Mouse (Mus musculus) CH12.LX (cell line): ENCODE results near the gene Fance. TPM values are rescaled to one million over a fixed set of nuclear protein-coding genes. Genes with fewer than 3 reads are reported as not detected.

Source experiments
- DNase-seq: peaks from one replicate; pipeline ENCODE4 v3.0.0-alpha.2; 2013; ENCODE audit errors: extremely low read depth
- H3K27ac ChIP-seq: 2 replicates; pipeline ENCODE4 v1.5.1; 2012; ENCODE audit warnings: low read depth, mild to moderate bottlenecking, control low read depth, moderate library complexity; ENCODE audit not compliant: insufficient read depth
- H3K27me3 ChIP-seq: replicated peaks from 2 replicates; pipeline ENCODE3; 2012; ENCODE audit warnings: inconsistent platforms
- H3K36me3 ChIP-seq, 2 experiments: replicated peaks in 1 of 2; 2 replicates each; pipeline versions ENCODE3 to v1.6.1; 2012; ENCODE audit warnings: inconsistent platforms in 1 of 2, low read length in 1 of 2, mild to moderate bottlenecking in 1 of 2, mixed read lengths in 1 of 2, moderate library complexity in 1 of 2; ENCODE audit not compliant: control insufficient read depth in 1 of 2, insufficient read depth in 1 of 2
- H3K4me1 ChIP-seq, 2 experiments: 2 replicates each; pipeline ENCODE4 v1.6.1; 2012; ENCODE audit warnings: inconsistent platforms in 1 of 2, moderate library complexity in 1 of 2; ENCODE audit not compliant: insufficient read depth in 2 of 2, control insufficient read depth in 1 of 2
- H3K4me2 ChIP-seq: 2 replicates; pipeline ENCODE4 v1.6.1; 2012; ENCODE audit warnings: low read depth, mild to moderate bottlenecking, control low read depth; ENCODE audit not compliant: poor library complexity, insufficient read depth, severe bottlenecking
- H3K4me3 ChIP-seq, 3 experiments: fragments of 150-350 bp in 1 of 3; sonication (generic) in 1 of 3; replicated peaks in 1 of 3; 2 replicates each; pipeline versions ENCODE3 to v1.5.1; 2011 to 2012; ENCODE audit warnings: low read depth in 2 of 3, low read length in 2 of 3, mild to moderate bottlenecking in 2 of 3, moderate library complexity in 2 of 3, control low read depth in 1 of 3, improper control_type of control experiment in 1 of 3, inconsistent platforms in 1 of 3, mixed read lengths in 1 of 3; ENCODE audit not compliant: poor library complexity in 1 of 3
- H3K79me2 ChIP-seq: replicated peaks from 2 replicates; pipeline ENCODE4 v1.6.1; 2012; ENCODE audit warnings: mild to moderate bottlenecking, moderate library complexity; ENCODE audit not compliant: control insufficient read depth, poor library complexity, insufficient read depth, severe bottlenecking; ENCODE audit errors: extremely low read depth
- H3K9ac ChIP-seq: 2 replicates; pipeline ENCODE4 v1.6.1; 2012; ENCODE audit warnings: low read depth, mild to moderate bottlenecking, control low read depth, moderate library complexity; ENCODE audit not compliant: insufficient read depth
- H3K9me3 ChIP-seq: replicated peaks from 2 replicates; pipeline ENCODE3; 2012; ENCODE audit warnings: low read length, inconsistent platforms, mixed read lengths
- CHD1 ChIP-seq: IDR thresholded peaks from 2 replicates; pipeline ENCODE4 v1.6.1; 2012; ENCODE audit warnings: low read depth, low read length, improper control_type of control experiment, inconsistent platforms
- CHD2 ChIP-seq: IDR thresholded peaks from 2 replicates; pipeline ENCODE4 v1.6.1; 2011; ENCODE audit warnings: low read length, improper control_type of control experiment
- CTCF ChIP-seq, 2 experiments: IDR thresholded peaks in 1 of 2; conservative IDR thresholded peaks in 1 of 2; 2 replicates each; pipeline ENCODE4 v1.5.1; 2011 to 2012; ENCODE audit warnings: low read depth in 2 of 2, low read length in 2 of 2, improper control_type of control experiment in 1 of 2, inconsistent platforms in 1 of 2, mild to moderate bottlenecking in 1 of 2, moderate library complexity in 1 of 2
- EP300 ChIP-seq: IDR thresholded peaks from 2 replicates; pipeline ENCODE4 v1.6.1; 2011; ENCODE audit warnings: low read length, improper control_type of control experiment
- ETS1 ChIP-seq: conservative IDR thresholded peaks from 2 replicates; pipeline ENCODE4 v1.6.1; 2012; ENCODE audit warnings: low read depth, mild to moderate bottlenecking, inconsistent platforms, low read length, improper control_type of control experiment, moderate library complexity
- HCFC1 ChIP-seq: IDR thresholded peaks from 2 replicates; pipeline ENCODE4 v1.6.1; 2012; ENCODE audit warnings: low read depth, mild to moderate bottlenecking, inconsistent platforms, low read length, improper control_type of control experiment
- IRF4 ChIP-seq: IDR thresholded peaks from 2 replicates; pipeline ENCODE4 v1.6.1; 2014; ENCODE audit warnings: low read depth, mild to moderate bottlenecking, inconsistent platforms, low read length, improper control_type of control experiment
- JUN ChIP-seq: IDR thresholded peaks from 2 replicates; pipeline ENCODE4 v1.6.1; 2011; ENCODE audit warnings: low read depth, mild to moderate bottlenecking, low read length, improper control_type of control experiment, moderate library complexity; ENCODE audit not compliant: insufficient read depth
- JUND ChIP-seq: conservative IDR thresholded peaks from 2 replicates; pipeline ENCODE4 v1.6.1; 2011; ENCODE audit warnings: low read depth, low read length, improper control_type of control experiment
- MAX ChIP-seq: IDR thresholded peaks from 2 replicates; pipeline ENCODE4 v1.6.1; 2011; ENCODE audit warnings: low read length, improper control_type of control experiment
- MAZ ChIP-seq: IDR thresholded peaks from 2 replicates; pipeline ENCODE4 v1.6.1; 2012; ENCODE audit warnings: low read depth, mild to moderate bottlenecking, inconsistent platforms, low read length, improper control_type of control experiment, moderate library complexity
- MEF2A ChIP-seq: IDR thresholded peaks from 2 replicates; pipeline ENCODE4 v1.6.1; 2014; ENCODE audit warnings: low read depth, mild to moderate bottlenecking, inconsistent platforms, low read length, improper control_type of control experiment, borderline replicate concordance
- MXI1 ChIP-seq: IDR thresholded peaks from 2 replicates; pipeline ENCODE4 v1.6.1; 2011; ENCODE audit warnings: mild to moderate bottlenecking, low read depth, low read length, improper control_type of control experiment
- MYC ChIP-seq: IDR thresholded peaks from 2 replicates; pipeline ENCODE4 v1.6.1; 2011; ENCODE audit warnings: low read depth, mild to moderate bottlenecking, improper control_type of control experiment, low read length
- NRF1 ChIP-seq: IDR thresholded peaks from 2 replicates; pipeline ENCODE4 v1.6.1; 2014; ENCODE audit warnings: low read depth, mild to moderate bottlenecking, inconsistent platforms, low read length, improper control_type of control experiment, moderate library complexity
- POLR2AphosphoS2 ChIP-seq: IDR thresholded peaks from 2 replicates; pipeline ENCODE4 v1.6.1; 2011; ENCODE audit warnings: low read depth, low read length, improper control_type of control experiment
- RCOR1 ChIP-seq: conservative IDR thresholded peaks from 2 replicates; pipeline ENCODE4 v1.6.1; 2012; ENCODE audit warnings: low read depth, mild to moderate bottlenecking, inconsistent platforms, low read length, improper control_type of control experiment
- SIN3A ChIP-seq: IDR thresholded peaks from 2 replicates; pipeline ENCODE4 v1.6.1; 2012; ENCODE audit warnings: low read length, improper control_type of control experiment, inconsistent platforms
- TCF12 ChIP-seq: IDR thresholded peaks from 2 replicates; pipeline ENCODE4 v1.6.1; 2014; ENCODE audit warnings: low read depth, mild to moderate bottlenecking, inconsistent platforms, low read length, improper control_type of control experiment
- USF1 ChIP-seq: IDR thresholded peaks from 2 replicates; pipeline ENCODE4 v1.6.1; 2014; ENCODE audit warnings: low read depth, mild to moderate bottlenecking, inconsistent platforms, low read length, improper control_type of control experiment
- ZC3H11A ChIP-seq: IDR thresholded peaks from 2 replicates; pipeline ENCODE4 v1.6.1; 2012; ENCODE audit warnings: low read depth, mild to moderate bottlenecking, inconsistent platforms, low read length, improper control_type of control experiment
- ZKSCAN1 ChIP-seq: IDR thresholded peaks from 2 replicates; pipeline ENCODE4 v1.6.1; 2012; ENCODE audit warnings: low read depth, inconsistent platforms, low read length, improper control_type of control experiment, borderline replicate concordance
- ZMIZ1 ChIP-seq: IDR thresholded peaks from 2 replicates; pipeline ENCODE4 v1.6.1; 2012; ENCODE audit warnings: low read depth, mild to moderate bottlenecking, inconsistent platforms, low read length, improper control_type of control experiment
- ZNF384 ChIP-seq: IDR thresholded peaks from 2 replicates; pipeline ENCODE4 v1.6.1; 2012; ENCODE audit warnings: low read depth, low read length, improper control_type of control experiment, inconsistent platforms
- dilution Hi-C: fragments of 300-500 bp; cut with MboI; formaldehyde crosslinking; loops from 2 replicates; pipeline ENCODE4 v1.14.3; 2020; ENCODE audit warnings: low sequenced_read_pairs; ENCODE audit not compliant: extremely low pct_unique_long_range_greater_than_20kb, extremely low pct_ligation_motif_present
- in situ Hi-C: fragments of 300-500 bp; cut with MboI; formaldehyde crosslinking; loops from 3 replicates; pipeline ENCODE4 v1.14.3; 2019; ENCODE audit warnings: low sequenced_read_pairs, low pct_ligation_motif_present, low pct_unique_long_range_greater_than_20kb, mixed read lengths
- polyA plus RNA-seq: library from polyadenylated mRNA; unstranded; fragments of >175 nt; gene quantifications from 2 replicates; pipeline ENCODE4 v1.2.1, GENCODE M21; 2012; ENCODE audit warnings: low read depth; ENCODE audit not compliant: insufficient read length
- total RNA-seq, 2 experiments: library from RNA; depleted of rRNA; stranded (reverse); fragments of 300-350 nt in 1 of 2; fragments of >200 nt in 1 of 2; gene quantifications; 2 replicates each; pipeline ENCODE4 v1.2.3; 2012 to 2014

The Fance gene
- total and polyA plus RNA-seq, 3 experiments = 17.4 to 37.9 (median 29.6) TPM

DNA sequence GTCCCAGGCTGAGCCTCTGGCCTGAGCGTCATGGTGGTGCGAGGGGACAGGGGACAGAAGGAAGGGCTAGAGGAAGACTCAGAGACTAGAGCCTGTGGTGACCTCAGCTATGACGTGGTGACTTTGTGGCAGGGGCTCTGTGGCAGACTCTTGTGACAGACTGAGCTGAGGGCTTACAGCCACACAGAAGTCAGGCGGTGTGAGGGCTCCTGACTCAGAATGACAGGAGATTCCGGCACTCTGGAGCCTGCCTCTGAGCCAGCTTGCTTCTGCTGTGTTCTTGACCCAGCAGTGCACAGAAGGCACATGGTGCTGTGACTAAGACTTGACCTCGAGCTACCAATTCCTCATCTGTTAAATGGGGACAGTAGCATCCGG, 32.9 kb upstream of the Fance start:
- no peak overlapping the region for H3K4me3 ChIP-seq
- no peak overlapping the region for H3K4me2 ChIP-seq
- peaks cover 6 to 34% of the 10 kb centered on the region in 2 experiments for H3K36me3 ChIP-seq
- no peak for DNase-seq
- H3K27me3 ChIP-seq = no peaks in the 10 kb centered on the region
- in situ Hi-C loops (no loop called here), dilution Hi-C loops (no loop called here)
- no peak overlapping the region for H3K27ac ChIP-seq
- no peak for TF ChIP-seq JUN
- no peak for TF ChIP-seq IRF4
- no peak for TF ChIP-seq POLR2AphosphoS2
- no peak for TF ChIP-seq TCF12
- TF ChIP-seq ZMIZ1 = no peak
- TF ChIP-seq JUND = no peak
- TF ChIP-seq MAZ = no peak
- no peak for TF ChIP-seq MYC
- no peak for TF ChIP-seq HCFC1
- TF ChIP-seq SIN3A = no peak
- TF ChIP-seq MEF2A = no peak
- no peak for TF ChIP-seq ZNF384
- peaks cover 36 to 91% of the 10 kb centered on the region in 2 experiments for H3K4me1 ChIP-seq
- H3K9ac ChIP-seq = no peak overlapping the region
- H3K79me2 ChIP-seq = no peaks in the 10 kb centered on the region
- H3K9me3 ChIP-seq = no peaks in the 10 kb centered on the region

DNA sequence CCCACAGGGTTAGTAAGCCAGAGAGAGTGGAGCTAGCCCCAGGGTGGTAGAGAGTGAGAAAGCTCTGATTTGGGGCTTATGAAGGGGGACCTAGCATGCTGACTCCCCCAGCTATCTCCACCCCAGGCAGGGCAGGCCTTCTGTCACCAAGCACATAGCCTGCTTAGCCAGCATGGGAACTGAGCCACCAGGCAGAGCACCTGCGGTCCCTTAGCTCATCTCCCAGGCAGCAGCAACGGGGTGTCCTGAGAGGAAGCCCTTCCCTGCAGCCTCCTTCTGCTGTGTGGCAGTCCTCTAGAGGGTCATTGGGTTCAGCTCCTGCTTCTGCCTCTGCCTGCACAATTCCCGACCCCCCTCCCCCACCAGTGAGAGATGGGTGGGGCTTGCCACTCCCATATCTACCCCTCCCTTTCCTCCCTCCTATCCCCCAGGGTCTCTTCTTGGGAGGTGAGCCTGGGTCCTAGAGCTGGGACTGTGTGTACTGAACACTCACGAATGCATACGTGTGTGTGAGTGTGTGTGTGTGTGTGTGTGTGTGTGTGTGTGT, 32.4 kb upstream of the Fance start:
- no peak for DNase-seq
- H3K4me2 ChIP-seq = no peak overlapping the region
- H3K9me3 ChIP-seq = no peaks in the 10 kb centered on the region
- in situ Hi-C loops (no loop called here), dilution Hi-C loops (no loop called here)
- peak overlapping the region in 1 of 3 experiments; percentile 5 for H3K4me3 ChIP-seq
- H3K36me3 ChIP-seq = peaks cover 6 to 35% of the 10 kb centered on the region in 2 experiments
- no peaks in the 10 kb centered on the region for H3K27me3 ChIP-seq
- H3K79me2 ChIP-seq = no peaks in the 10 kb centered on the region
- H3K27ac ChIP-seq = no peak overlapping the region
- TF ChIP-seq EP300 = no peak
- H3K4me1 ChIP-seq = peaks cover 33 to 91% of the 10 kb centered on the region in 2 experiments
- no peak overlapping the region for H3K9ac ChIP-seq

DNA sequence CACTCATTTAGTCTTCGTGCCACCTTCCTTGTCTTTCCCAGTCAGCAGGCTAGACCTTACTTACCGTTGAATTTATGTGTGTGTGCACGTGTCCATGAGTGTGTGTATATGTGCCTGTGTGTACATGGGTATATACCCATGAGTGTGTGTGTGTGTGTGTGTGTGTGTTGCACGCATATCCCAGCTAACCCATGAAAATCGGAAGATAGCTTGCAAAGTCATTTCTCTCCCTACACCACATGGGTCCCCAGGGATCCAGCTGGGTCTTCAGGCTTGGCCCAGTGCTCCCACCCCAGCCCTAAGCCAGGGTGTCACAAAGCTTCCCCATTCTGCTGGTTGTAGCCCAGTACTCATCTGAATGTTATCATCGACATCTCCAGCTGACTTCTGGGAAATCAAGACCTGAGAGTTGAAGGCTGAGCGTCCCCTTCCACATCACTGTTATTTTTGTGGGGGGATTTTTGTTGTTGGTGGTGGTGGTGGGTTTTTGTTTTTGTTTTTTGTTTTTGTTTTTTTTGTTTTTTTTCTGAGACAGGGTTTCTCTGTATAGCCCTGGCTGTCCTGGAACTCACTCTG, 31.4 kb upstream of the Fance start:
- Histone ChIP-seq H3K27ac (peak overlapping the region; percentile 17), H3K79me2 (no peaks in the 10 kb centered on the region), H3K27me3 (no peaks in the 10 kb centered on the region), H3K4me1 (peaks cover 29 to 95% of the 10 kb centered on the region in 2 experiments), H3K36me3 (peaks cover 4 to 36% of the 10 kb centered on the region in 2 experiments), H3K4me2 (peak overlapping the region; percentile 37; the same call in 1 of the 2 replicates), H3K9me3 (no peaks in the 10 kb centered on the region), H3K4me3 (peak overlapping the region in 1 of 3 experiments; percentile 5), H3K9ac (no peak overlapping the region)
- in situ Hi-C loops = no loop called here
- dilution Hi-C loops = no loop called here
- DNase-seq = peak; percentile 95
- TF ChIP-seq ZKSCAN1 = no peak
- no peak for TF ChIP-seq MAZ
- no peak; the same call in 1 of the 2 replicates for TF ChIP-seq MXI1
- TF ChIP-seq NRF1 = no peak
- 0 out of 2 replicates have a peak, but pooled peaks have one; percentile 28 for TF ChIP-seq MEF2A
- TF ChIP-seq ETS1 = peak; percentile 28; the same call in 1 of the 2 replicates
- no peak for TF ChIP-seq CHD2
- peak; percentile 3; the same call in 1 of the 2 replicates for TF ChIP-seq JUN
- TF ChIP-seq MAX = peak; percentile 38; the same call in 1 of the 2 replicates
- no peak for TF ChIP-seq RCOR1
- peak; percentile 84 for TF ChIP-seq EP300
- no peak for TF ChIP-seq USF1
- TF ChIP-seq ZC3H11A = no peak
- no peak; the same call in 1 of the 2 replicates for TF ChIP-seq HCFC1
- TF ChIP-seq CHD1 = no peak
- no peak for TF ChIP-seq CTCF (conservative IDR thresholded peaks at IDR 0.05 in 1 of 2, IDR thresholded peaks at IDR 0.05 in 1 of 2; ENCODE audit: low read depth in 2 of 2, low read length in 2 of 2)
- no peak for TF ChIP-seq ZNF384
